Mouse (Mus musculus): ENCODE data around the gene Elf1.

DNA sequence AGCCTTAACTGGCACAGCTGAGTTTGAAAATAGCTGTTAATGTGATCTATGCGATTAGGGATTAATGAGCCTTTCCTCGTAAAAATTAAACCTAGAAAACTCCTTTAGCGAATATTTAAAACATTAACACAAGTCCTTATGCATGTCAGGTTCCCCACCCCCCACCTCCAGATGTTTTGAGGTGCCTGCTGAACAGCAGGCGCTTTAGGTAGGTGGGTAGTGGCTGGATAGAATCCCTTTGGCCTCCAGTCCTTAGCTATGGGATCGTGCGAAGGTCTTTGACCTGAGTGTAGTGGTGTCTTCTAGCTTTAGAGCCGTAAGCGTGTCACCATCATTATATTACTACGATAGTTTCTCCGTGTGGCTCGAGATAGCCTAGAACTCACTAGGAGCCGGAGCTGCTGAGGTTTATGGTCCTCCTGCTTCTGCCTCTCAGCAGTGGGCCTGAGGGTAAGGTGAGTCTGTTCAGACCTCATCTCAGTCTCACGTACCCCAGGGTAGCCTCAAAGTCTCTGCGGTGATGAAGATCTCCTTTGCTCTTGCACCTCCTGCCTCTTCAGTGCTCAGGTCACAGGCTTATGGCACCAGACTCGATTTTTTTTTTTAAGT lies 1.9 kb downstream of the Elf1 start:
- TF ChIP-seq CTCF (IDR thresholded peaks at IDR 0.05; ENCODE audit: borderline replicate concordance, insufficient read depth, low read length) (no peak), POLR2A (IDR thresholded peaks at IDR 0.05; ENCODE audit: low read depth, low read length) (peak; percentile 7; the same call in 1 of the 2 replicates)
